Mouse (Mus musculus) Patski (cell line): Measurements from ENCODE around the gene Ttll13. TPM values are rescaled to one million over a fixed set of nuclear protein-coding genes. Genes with fewer than 3 reads are reported as not detected.
A peak's percentile ranks its signal among the peaks of the same experiment; 100 is the strongest.

Experiments
- ATAC-seq: fragments of 100-300 bp; one replicate; pipeline ENCODE4 v1.8.0; 2021
- CTCF ChIA-PET: fragments of 350-600 bp; sonication (Branson Sonifier 250); formaldehyde crosslinking; loops from one replicate; lab custom pipeline; 2022; ENCODE audit warnings: inconsistent platforms; lab: Charles Lee
- POLR2A ChIA-PET: fragments of 350-600 bp; sonication (Branson Sonifier 250); formaldehyde crosslinking; loops from one replicate; lab custom pipeline; 2022; ENCODE audit warnings: antibody characterized with exemption, inconsistent platforms; lab: Charles Lee
- DNase-seq: peaks from one replicate; pipeline ENCODE4 v3.0.0-alpha.2; 2011; ENCODE audit warnings: low read depth, low spot score
- H3K27me3 ChIP-seq: fragments of 371-371 bp; one replicate; pipeline ENCODE4 v1.5.1; 2021
- CTCF ChIP-seq: fragments of 100-300 bp; IDR thresholded peaks from one replicate; pipeline ENCODE4 v1.5.1; 2021
- in situ Hi-C: fragments of 300-500 bp; cut with MboI; formaldehyde crosslinking; loops from 3 replicates; pipeline ENCODE4 v1.11.1; 2018; ENCODE audit warnings: low pct_unique_long_range_greater_than_20kb, mixed read lengths
- polyA plus RNA-seq: library from polyadenylated mRNA; unstranded; gene quantifications from one replicate; pipeline ENCODE4 v1.2.3, GENCODE M21; 2021

Ttll13 gene
- polyA plus RNA-seq, 1 experiment from 2014 or later: 0.73 TPM

DNA sequence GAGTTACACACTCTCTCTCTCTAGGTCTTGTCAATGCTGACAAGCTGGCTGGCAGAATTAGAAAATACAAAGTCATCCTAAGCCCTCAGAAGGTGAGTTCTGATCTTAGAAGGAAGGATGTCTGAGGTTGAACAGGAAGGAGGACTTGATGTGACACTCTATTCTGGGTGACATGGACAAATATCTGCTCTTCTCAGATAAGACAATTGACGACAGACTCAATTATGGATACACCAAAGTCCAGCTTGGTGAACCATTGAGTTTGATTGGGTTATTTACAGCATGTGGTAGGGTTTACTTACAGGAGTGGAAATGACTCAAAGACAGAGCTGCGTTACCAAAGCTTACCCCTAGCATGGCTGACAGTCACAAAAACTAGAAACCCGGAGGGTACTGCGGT lies 30.2 kb downstream of the Ttll13 start:
- in situ Hi-C loops: no loop called here
- POLR2A ChIA-PET: no interaction called here
- DNase-seq: no peak
- no peak for ATAC-seq
- no peaks in the 10 kb centered on the region for H3K27me3 ChIP-seq
- CTCF ChIA-PET: no interaction called here
- no peak for TF ChIP-seq CTCF

DNA sequence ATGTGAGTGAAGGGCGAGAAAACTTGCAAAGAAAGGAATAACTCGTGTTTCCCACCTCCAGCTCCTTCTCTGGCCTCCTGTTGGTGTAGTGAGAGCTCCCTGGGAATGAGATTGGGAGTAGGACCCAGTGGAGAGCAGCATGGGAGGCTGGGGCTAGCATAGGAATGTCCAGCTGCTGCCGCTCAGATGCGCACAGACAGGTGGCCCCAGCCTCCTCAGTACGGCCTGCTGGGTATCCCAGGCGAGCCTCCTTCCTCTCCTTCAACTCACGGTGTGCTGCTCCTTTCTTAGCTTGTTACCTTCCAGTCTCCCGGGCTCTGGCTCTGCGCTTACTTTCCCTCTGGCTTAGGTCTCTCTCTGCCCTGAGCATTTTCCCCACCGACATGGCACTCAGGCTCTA lies 33.9 kb downstream of the Ttll13 start:
- CTCF ChIA-PET: interaction anchor here (1.1 to 2.1 kb wide), 3 partner anchors 20 to 146 kb away, joined by 3 to 4 read pairs (median 4); partner anchors contain the start of gene Hddc3
- in situ Hi-C loops: no loop called here

DNA sequence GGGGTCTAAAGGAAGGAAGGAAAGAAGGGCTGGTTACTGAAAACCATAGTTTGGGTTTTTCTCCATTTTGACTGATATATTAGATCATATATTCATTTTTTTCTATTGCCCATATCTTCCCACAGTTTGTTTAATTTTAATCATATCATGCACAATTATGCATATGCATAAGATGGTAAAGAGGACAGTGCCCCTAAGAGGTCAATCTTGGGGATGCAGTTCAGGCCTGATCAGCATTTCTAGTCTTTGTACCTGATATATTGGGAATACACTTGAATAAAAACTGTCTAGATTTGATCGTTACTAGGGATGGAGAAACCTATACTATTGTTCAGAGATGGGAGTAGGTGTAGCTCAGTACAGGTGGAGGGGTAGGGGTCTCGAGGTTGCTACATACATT lies 34.8 kb downstream of the Ttll13 start:
- no peak for ATAC-seq
- in situ Hi-C loops: no loop called here
- ChIA-PET CTCF (interaction anchor here (1.1 to 2.1 kb wide), 4 partner anchors 13 to 146 kb away, joined by 3 to 6 read pairs (median 4); partner anchors contain the start of genes Hddc3 and Prc1), POLR2A (no interaction called here)
- no peak for DNase-seq
- TF ChIP-seq CTCF: no peak
- no peaks in the 10 kb centered on the region for H3K27me3 ChIP-seq

More for the DNA sequence above, 33.9 kb downstream of the Ttll13 start:
- no peak for TF ChIP-seq CTCF
- POLR2A ChIA-PET: no interaction called here
- no peaks in the 10 kb centered on the region for H3K27me3 ChIP-seq
- DNase-seq (no peak), ATAC-seq (no peak)

DNA sequence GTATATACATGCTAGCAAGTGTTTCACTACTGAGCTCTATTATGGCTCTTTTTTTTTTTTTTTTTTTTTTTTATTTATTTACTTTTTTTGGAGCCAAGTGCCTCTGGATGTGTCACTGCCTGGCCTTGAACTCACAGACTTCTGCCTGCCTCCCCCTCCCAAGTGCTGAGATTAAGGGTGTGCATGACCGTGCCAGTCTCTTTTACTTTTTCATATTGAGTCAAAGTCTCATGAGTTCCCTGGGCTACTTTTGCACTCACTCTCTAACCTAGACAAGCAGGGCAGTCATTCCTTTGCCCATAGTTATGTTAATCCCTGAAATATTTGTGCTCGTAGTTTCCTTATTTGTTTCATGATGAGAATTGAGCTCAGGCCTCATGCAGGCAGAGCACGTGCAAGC lies 35.5 kb downstream of the Ttll13 start:
- POLR2A ChIA-PET: no interaction called here
- DNase-seq: no peak
- in situ Hi-C loops: no loop called here
- ATAC-seq: no peak
- CTCF ChIA-PET: interaction anchor here (1.2 to 2.1 kb wide), 3 partner anchors 12 to 147 kb away, joined by 4 to 6 read pairs (median 4); partner anchors contain the start of genes Ngrn and Prc1
- no peak for TF ChIP-seq CTCF
- no peaks in the 10 kb centered on the region for H3K27me3 ChIP-seq

DNA sequence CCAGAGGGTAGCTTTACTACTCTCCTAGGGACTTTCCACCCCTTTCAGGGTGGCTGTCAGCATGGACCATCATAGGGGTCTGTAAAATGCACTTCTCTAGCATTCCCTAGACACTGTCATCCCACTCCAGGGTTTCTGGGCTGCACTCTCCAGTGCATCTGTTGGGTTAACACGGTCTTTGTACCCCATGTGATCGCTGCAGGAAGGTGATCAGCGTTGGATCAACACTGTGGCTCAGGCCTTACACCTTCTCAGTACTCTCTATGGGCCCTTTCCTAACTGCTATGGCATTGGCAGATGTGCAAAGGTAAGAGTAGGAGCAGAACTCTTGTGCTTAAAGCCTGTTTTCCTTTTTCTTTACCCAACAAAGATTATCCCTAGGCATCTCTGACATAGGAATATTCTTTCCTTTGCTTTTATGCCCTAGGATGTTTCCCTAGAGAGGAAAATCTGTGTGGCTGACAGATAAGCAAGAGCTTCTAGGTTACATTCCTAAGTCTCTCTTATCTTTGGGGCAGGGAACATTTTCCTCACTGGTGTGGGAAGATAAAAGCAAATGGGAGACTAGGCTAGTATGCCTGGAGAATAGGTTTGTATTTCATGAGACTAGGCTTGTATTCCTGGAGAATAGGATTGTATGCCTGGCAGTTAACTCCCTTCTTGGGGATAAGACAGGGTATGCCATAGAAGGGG lies 37.2 kb downstream of the Ttll13 start:
- DNase-seq (no peak), ATAC-seq (no peak)
- H3K27me3 ChIP-seq: no peaks in the 10 kb centered on the region
- POLR2A ChIA-PET: no interaction called here
- in situ Hi-C loops: no loop called here
- TF ChIP-seq CTCF: no peak
- CTCF ChIA-PET: interaction anchor here (1.0 kb wide), 1 partner anchor 56 kb away, joined by 3 read pairs; no protein-coding TSS in a partner anchor

DNA sequence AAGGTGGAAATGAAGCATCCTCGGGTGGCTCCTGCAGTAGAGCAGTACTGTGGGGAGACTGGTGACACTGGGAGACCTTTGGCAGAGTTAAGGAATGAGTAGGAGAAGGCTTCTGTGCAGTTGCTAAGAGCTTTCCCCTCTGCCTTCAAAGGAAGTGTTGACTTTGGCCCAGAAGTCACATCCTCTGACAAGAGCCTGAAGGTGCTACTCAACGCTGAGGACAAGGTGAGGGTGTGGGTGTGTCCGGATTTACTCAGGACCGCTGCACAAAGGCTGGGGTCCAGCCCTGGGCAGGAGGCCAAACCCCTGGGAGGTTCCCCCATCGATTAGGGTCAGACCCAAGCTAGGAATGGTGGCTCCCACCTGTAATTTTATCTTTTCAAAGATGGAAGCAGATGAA lies 38.2 kb downstream of the Ttll13 start:
- ATAC-seq (no peak), DNase-seq (no peak)
- ChIA-PET POLR2A (no interaction called here), CTCF (interaction anchor here (1.3 kb wide), 1 partner anchor 9 kb away, joined by 4 read pairs; the partner anchor contains the start of gene Prc1)
- TF ChIP-seq CTCF: no peak
- in situ Hi-C loops: no loop called here
- no peaks in the 10 kb centered on the region for H3K27me3 ChIP-seq

DNA sequence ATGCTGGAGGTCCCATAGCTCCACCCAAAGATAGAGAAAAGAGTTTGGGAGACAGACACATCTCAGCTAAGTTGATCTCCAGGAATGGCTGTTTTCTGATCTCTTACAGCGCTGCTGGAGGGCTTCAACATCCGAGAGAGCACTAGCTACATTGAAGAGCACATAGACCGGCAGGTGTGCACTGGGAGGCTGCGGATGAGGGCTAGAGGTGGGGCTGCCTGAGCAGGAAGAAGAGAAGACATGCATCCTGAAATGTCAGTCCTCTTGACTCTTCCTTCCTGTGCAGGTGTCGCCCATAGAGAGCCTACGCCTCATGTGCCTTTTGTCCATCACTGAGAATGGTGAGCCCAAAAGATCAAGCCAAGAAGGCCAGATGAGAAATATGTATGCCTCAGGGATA lies 39.5 kb downstream of the Ttll13 start:
- POLR2A ChIA-PET: no interaction called here
- CTCF ChIA-PET: no interaction called here

DNA sequence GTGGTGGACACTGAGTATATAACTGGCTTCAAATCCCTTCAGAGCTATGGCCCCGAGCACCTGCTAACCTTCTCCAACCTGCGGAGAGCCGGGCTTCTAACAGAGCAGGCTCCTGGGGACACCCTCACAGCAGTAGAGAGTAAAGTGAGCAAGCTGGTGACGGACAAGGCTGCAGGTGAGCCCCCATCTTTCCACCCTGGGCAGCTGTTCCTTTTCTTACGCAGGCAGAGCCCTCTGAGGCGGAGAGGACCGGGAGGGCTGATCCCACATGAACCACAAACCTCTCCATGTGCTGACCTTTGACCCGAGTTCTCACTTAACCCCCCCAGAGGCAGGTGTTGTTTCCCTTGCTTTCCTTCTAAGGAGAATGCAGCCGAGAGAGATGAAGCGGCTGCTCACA lies 41.6 kb downstream of the Ttll13 start:
- in situ Hi-C loops: no loop called here
- TF ChIP-seq CTCF: no peak
- ATAC-seq (no peak), DNase-seq (no peak)
- ChIA-PET POLR2A (interaction anchor here (0.9 kb wide), 1 partner anchor 10 kb away, joined by 4 read pairs; no protein-coding TSS in a partner anchor), CTCF (no interaction called here)
- H3K27me3 ChIP-seq: no peaks in the 10 kb centered on the region

More for the DNA sequence above, 39.5 kb downstream of the Ttll13 start:
- no peak for TF ChIP-seq CTCF
- no peak for DNase-seq
- no peaks in the 10 kb centered on the region for H3K27me3 ChIP-seq
- no peak for ATAC-seq
- in situ Hi-C loops: no loop called here

DNA sequence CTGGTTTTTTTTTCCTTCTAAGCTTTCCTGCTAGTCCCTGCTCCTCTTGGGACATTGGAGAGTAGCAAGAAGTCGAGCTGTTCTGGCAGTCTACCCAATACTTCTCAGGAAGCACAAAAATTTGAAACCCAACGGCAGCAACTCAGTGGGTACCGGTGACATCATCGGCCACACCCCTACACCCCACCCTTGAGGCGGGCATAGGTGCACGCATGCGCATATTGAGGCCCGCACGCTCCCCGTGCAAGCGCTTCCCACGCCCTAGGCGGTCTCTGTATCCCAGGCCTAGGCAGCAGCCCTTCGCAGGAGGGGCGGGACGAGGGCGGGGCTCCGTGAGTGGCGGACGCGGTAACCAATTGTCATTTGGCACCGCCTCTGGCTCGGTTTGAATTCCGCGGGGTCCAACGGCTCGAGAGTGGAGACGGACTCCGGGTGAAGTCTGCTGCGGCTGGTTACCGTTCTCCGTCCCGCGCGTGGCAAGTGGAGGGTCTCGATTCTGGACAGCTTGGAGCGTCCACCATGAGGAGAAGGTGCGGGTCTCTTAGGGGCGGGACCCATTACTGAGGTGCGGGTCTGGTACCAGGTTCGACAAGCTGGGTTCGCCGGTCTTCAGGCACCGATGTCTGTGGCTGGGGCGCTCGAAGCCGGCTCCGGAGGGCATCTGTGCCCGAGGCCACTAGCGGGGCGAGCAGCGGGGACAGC lies 48.0 kb downstream of the Ttll13 start, which contains the start of gene Prc1:
TSS of gene Prc1 (plus strand) at position 389 of the 702 bp plus-strand sequence.
- DNase-seq: peak; percentile 82
- in situ Hi-C loops: no loop called here
- peak; percentile 88 for ATAC-seq
- no peak for TF ChIP-seq CTCF
- H3K27me3 ChIP-seq: no peaks in the 10 kb centered on the region
- CTCF ChIA-PET: interaction anchor here (1.6 to 2.1 kb wide), 2 partner anchors 10 to 13 kb away, joined by 4 to 6 read pairs; no protein-coding TSS in a partner anchor
- POLR2A ChIA-PET: no interaction called here

DNA sequence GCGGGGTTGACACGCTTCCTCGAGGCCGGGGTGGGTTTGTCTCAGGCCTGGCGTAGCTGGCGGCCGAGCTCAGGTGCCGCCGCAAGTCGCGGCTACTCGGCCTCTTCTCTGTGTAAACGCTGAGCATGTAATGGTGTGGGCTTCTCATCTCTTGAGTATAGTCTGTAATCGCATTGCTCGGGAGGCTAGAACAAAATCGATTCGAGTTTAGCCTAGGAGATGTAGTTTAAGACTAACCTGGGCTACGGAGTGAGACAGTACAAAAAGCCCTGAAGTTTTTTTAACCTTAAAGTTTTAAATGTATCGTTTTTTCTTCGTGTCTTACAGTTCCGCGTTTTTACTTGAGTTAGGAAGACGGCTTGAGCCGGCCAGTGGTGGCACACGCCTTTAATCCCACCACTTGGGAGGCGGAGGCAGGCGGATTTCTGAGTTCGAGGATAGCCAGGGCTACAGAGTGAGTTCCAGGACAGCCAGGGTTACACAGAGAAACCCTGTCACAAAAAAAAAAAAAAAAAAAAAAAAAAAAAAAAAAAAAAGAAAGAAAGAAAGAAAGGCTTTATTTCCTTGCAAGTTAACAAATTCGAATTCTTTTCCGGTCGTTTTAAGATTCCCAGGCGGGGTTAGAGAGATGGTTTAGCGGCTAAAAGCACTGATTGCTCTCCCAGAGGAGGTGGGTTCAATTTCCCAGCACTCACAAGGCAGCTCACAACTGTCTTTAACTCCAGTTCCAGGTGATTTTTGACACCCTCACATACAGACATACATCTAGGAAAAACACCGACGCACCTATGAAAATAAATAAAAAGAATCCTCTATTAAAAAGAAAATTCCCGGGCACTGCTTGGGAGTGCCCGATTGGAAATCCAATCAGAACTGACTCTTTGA lies 48.8 kb downstream of the Ttll13 start:
- ChIA-PET CTCF (interaction anchor here (2.1 kb wide), 1 partner anchor 13 kb away, joined by 6 read pairs; no protein-coding TSS in a partner anchor), POLR2A (no interaction called here)
- ATAC-seq (no peak), DNase-seq (no peak)
- H3K27me3 ChIP-seq: no peaks in the 10 kb centered on the region
- in situ Hi-C loops: no loop called here
- TF ChIP-seq CTCF: no peak
